Mouse (Mus musculus) ES-CJ7 (cell line): Measurements from ENCODE around the gene Nab2.

ENCODE experiments used
- DNase-seq: peaks from one replicate; pipeline ENCODE4 v3.0.0; 2011; ENCODE audit warnings: low read depth, low spot score

Gene Nab2

DNA sequence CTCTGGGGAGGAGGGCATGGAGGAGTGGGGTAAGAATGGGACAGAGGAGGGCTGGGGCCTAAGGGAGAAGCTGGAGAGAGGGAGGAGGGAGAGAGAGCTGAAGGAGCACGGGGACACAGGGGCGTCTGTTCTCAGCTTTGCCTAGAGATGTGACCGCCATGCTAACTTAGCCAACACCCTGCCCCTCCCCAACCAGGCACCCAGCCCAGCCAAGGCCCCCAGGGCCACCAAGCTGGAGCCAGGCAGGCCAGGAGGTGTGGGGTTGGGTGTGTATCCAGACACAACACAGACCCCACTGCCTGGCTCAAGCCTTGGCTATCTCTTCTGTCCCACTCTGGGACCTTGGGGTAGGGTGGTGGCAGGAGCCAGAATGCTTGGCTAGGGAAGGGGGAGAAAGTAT lies 52.8 kb downstream of the Nab2 start:
- no peak for DNase-seq

GRCm38 (mm10) chr10:127615034-127615374 lies 53.4 kb downstream of the Nab2 start:
- no peak for DNase-seq

DNA sequence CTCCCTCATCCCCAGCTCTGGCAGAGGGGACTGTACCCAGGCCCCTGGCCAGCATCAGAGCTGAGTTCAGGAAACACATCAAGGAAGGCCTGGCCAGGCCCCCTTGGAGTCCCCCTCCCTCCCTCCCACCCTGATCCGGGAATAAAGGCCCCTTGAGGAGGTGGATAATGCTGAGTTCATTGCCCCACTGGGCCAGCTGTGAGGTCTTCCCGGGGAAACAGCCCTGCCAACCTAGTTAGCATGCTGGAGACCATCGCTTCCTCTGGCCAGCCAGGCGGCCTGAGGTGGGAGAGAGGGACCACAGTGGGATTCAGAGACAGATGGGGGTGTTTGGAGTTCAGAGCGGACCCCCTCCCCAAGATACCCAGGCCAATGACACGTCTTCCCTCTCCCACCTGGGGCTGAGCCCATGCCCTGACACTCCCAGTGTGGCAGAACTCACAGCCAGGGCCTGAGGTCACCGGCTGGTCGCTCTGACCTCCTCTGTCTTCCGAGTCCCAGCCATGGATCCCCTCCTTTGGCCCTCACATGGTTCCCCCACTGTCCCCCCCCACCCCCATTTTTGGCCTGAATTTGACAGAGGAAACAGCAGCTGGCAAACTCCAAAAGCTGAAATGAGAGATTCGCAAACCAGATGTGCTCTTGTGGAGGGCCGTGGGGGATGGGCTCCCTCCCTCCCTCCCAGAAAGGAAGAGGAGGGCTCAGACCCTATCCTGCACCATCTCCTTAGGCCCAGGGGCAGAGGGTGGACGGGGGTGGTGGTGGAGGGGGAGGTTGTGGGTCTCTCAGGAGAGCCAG lies 53.9 kb downstream of the Nab2 start:
- no peak for DNase-seq

DNA sequence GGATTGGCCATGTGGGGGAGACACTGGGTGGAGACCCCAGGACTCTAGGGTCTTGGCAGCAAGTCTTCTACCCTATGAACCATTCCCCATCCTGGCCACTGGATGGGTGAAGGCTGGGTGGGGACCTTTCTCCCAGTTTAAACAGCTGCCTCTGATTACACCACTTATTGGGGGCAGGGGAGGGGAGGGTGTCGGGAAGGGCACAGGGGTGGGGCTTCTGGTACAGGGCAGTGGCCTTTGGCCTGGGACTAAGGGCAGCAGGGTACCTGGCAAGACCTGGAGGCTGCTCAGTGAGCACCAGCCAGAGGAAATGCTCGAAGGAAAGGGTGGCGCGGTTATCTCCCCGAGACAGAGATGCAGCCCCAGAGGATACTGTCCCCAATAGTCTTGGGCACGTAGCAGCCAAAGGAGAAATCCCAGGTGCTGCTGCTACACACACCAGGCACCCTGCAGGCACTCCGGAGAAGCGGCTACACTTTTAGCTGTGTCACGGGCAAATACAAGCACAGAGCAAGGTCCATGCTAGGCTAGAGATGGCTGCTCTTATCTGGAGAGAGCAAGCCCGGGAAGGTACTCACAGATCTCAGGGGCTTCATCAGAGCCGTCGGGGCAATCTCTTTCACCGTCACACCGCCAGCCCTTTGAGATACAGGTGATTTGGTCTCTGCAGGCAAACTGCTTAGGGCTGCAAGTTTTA lies 56.1 kb downstream of the Nab2 start:
- DNase-seq = no peak
